Mouse (Mus musculus) adrenal gland, postnatal 14 days (tissue): ENCODE results near the gene Jun. TPM values are rescaled to one million over a fixed set of nuclear protein-coding genes. Genes with fewer than 3 reads are reported as not detected.

Source experiments
- DNase-seq: peaks from one replicate; pipeline ENCODE4 v3.0.0; 2021; ENCODE audit warnings: mixed read lengths
- total RNA-seq: library from RNA; stranded (reverse); gene quantifications from 2 replicates; pipeline ENCODE4 v1.2.3, GENCODE M21; 2021

Gene Jun
- total RNA-seq, 1 experiment from 2014 or later = 95.7 TPM

DNA sequence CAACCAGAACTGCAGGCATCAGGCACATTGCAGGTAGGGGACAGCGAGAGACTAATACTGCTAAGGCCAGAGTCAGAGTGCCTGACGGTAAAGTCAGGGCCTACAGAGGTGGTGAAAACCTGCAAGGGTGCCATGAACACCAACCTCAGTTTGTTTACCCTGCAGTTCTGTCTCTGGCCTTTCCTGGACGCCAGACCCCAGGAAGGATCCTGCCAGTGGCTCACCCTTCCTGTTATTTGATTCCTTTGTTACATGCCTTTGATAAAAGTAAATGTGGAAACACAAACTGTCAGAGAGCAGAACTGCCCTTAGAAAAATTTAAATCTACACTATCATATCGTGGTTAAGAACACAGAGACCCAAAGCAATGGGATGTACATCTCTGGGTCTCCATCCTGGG is 20.9 kb downstream of the Jun start:
- DNase-seq = no peak

DNA sequence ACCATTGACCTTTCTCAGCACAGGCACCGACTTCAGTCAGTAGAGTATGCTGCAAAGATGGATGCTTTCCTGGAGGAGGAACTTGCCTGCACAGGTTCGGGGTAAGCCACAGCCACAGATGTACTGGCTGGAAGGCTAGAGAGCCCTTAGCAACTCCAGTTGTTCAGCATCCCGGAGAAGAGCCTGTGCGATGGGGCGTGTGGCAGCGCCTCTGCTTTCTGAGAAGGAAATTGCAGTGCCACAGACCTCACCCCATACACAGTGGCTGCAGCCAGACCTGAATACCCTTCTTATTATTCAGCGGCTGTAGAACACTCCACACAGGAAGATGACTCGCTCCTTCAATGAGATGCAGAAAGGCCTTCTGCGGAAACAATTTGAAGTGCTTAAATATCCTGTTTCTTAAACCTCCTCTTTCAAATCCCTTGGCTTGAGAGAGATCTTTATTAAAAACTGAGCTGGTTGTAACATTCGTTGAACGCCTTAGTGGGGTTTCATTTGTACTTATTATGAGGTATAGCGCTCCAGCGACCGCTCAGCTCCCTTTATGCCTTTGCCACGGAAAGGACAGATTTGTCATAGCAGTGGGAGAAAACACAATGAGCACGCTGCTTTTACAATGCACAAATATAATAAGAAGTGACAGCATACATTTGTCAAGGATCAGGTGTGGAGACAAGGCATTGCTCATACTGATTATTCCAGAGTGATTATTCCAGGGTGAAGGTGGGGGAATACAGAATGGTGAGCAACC is 26.0 kb downstream of the Jun start:
- DNase-seq = no peak

DNA sequence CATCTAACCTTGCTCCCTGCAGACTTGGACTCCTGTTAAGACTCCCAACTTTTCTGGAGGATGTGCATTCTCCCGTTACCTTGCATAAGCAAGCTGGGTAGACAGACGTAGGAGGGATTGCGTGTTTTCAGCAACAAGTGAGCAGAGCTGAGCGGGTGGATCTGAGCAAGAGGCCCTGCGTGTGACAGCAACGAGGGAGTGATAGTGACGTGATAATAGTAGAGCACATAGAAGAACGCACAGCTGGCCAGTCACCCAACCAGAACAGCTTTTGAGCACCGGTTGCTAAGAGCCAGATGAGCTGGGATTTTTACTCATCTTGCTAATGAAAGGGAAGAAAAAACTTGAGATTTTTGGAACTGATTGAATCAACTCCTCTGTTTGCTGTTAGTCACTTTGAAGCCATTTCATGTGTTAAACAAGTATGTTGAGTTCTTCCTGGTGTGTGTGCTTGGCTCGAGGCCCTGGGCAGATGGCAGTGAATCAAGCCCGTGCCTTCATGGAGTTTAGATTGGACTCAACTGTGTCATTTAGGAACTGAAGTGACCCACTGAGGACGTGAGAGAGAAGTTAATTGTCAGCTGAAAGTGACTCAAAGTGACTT is 28.6 kb downstream of the Jun start:
- no peak for DNase-seq

GRCm38 (mm10) chr4:95021649-95022637 is 30.1 kb downstream of the Jun start:
- no peak for DNase-seq

DNA sequence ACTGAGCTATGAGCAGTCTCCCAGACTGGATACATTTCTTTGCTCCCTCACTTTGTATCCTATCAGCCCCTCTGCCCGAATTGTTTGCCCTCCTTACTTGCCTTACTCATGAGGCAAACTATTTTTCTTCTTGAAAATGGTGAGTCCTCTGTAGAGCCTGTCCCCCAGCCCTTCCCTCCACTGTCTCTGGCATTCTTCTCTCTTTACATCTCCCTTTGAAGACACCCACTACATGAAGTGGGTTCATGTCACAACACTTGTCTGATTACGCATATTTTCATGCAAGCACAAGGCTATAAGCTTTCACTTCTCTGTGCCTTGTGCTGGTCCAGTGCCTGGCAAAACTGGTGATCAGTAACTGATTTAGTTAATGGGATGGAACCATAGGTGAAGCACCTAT is 31.8 kb downstream of the Jun start:
- no peak for DNase-seq

- DNase-seq = no peak
Measured at GRCm38 (mm10) chr4:95018221-95018620, 33.8 kb downstream of the Jun start.

GRCm38 (mm10) chr4:95012706-95013105 is 39.3 kb downstream of the Jun start:
- DNase-seq = no peak

GRCm38 (mm10) chr4:95012256-95012655 is 39.8 kb downstream of the Jun start:
- DNase-seq = no peak

DNA sequence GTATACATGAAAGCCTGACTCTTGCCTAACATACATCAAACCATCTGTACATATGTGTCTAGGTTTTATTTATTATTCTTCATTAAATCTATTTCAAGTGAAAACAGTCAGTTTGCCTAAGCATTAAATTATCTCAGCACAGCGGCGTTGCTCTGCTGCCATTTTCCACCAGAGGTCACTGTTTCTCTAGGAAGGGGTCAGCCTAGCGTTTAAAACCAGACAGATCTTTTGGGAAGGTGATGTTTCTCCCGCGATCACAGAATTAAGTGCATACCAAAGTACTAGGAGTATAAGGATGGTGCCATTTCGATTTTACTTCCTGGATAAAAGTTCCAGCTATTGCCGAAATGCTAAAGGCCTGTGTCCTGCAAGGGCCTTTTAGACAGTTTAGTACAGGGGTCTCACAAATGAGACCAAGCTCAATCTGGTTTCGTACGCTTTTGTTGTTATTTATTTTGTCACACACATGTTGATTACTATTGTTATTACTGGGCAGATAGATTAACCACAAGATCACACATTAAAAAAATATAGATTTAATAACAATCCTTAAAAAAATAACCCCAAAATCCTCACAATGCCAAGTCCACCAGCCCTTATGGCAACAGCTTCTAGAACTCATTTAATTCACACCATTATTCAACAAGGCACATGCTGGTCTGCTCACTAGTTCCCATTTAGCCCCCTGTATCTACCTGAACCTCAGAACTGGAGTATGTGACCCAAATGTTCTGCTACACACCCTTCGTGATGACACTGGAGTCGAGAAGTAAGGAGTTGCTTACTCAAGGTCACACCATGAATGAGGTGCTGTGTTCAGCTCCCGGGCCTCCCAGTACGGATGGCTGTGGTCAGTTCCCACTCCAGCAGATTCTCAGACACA is 43.6 kb downstream of the Jun start:
- DNase-seq = peak; percentile 83

GRCm38 (mm10) chr4:95007759-95008158 is 44.3 kb downstream of the Jun start:
- peak; percentile 30 for DNase-seq

- DNase-seq = no peak
Measured at GRCm38 (mm10) chr4:95005251-95005830, 46.7 kb downstream of the Jun start.

DNA sequence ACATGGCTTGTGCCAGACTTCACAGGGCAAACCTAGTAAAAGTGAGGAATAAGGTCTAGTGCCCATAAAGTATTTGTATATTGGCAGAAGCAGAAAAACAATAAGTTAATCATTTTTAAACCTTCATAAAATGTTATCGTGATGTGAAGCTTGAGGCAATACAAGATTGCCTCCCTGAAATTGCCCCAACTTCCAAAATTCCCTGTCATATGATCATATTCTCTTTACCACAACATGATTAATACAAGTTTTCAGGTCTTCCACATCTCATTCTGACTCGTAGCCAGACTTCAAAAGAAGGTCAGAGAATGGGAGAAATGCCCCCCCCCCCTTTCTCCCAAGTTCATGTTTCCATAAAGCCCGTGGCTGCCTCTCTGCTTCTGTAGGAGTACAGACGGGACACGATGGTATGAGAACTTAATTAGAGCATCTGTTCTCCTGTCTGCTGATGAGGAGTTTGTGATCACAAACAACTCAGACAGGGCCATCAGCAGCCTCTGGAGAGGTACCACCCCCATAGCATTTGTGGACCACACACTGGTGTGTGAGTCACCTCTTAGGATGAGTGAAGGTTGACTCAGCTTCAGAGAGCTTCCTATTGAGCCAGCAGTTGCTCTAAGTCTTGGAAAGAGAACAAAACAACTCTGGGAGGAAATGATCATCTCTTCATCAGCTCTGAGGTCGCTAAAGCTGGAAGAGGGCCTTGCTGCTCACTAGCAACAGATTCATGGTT is 50.8 kb downstream of the Jun start:
- peak; percentile 27 for DNase-seq

DNA sequence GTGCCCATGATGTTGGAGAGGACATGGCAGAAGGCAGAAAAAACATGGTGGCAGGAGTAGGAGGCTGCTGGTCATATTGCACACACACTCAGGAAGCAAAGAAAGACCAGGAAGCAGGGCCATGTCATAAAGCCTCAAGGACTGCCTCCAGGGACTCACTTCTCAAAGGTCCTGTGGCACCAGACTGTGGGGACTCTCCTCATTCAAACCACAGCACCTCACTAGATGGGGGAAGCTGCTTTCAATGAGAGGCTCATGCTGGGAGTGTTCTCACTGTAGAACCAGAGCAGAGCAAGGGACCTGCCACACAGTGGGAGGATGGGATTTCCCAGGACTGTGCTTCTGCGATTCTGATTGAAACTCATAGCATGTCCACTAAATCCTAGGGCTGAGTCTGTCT is 51.9 kb downstream of the Jun start:
- no peak for DNase-seq

DNA sequence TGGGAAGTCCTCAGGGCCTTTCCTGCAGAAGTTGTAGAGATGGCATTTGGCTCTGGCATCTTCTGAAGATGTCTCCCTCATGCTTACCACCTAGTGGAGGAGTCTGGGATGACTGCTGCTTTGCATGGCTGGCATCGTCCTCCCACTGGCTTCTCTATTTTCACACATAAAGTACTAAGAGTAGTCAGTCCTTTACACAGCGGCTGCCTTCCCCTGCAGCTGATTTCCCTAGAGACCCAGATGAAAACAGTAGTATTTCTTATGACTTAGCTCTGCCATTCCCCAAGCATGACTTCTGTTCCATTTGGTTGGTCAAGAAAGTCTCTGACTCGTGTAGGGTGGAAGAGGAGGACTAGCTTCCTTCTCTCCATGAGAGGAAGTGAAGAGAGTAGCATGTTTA is 52.8 kb downstream of the Jun start:
- DNase-seq = peak; percentile 25

Other genes starting within 250 kb of the Jun start
- not detected in 2 replicates for gene Eqtn, start 123.4 kb downstream of the Jun start, total RNA-seq
- 23.1 and 26.0 TPM in 2 replicates for gene Mysm1, start 73.1 kb downstream of the Jun start, total RNA-seq